Mouse (Mus musculus) layer of hippocampus, adult 9-11 months (tissue): ENCODE results near the gene Fads1.
A peak's percentile ranks its signal among the peaks of the same experiment; 100 is the strongest.

Experiments used
- DNase-seq: peaks from one replicate; pipeline ENCODE4 v3.0.0; 2022

The Fads1 gene

GRCm38 (mm10) chr19:10216101-10216500 is 33.4 kb downstream of the Fads1 start:
- DNase-seq, result no peak

- DNase-seq, result no peak
Observed at GRCm38 (mm10) chr19:10219108-10219507, 36.4 kb downstream of the Fads1 start.

GRCm38 (mm10) chr19:10219593-10219992 is 36.9 kb downstream of the Fads1 start:
- DNase-seq, result no peak

- no peak for DNase-seq
Observed at GRCm38 (mm10) chr19:10221585-10221984, 38.9 kb downstream of the Fads1 start.

GRCm38 (mm10) chr19:10222656-10223055 is 40.0 kb downstream of the Fads1 start:
- DNase-seq, result no peak

GRCm38 (mm10) chr19:10223561-10223960 is 40.9 kb downstream of the Fads1 start:
- no peak for DNase-seq

GRCm38 (mm10) chr19:10224637-10225453 is 42.2 kb downstream of the Fads1 start:
- no peak for DNase-seq

- no peak for DNase-seq
Observed at GRCm38 (mm10) chr19:10225767-10226166, 43.1 kb downstream of the Fads1 start.

GRCm38 (mm10) chr19:10231016-10231415 is 48.3 kb downstream of the Fads1 start:
- DNase-seq, result no peak

GRCm38 (mm10) chr19:10231871-10232270 is 49.2 kb downstream of the Fads1 start:
- DNase-seq, result no peak

GRCm38 (mm10) chr19:10232327-10233017 is 49.8 kb downstream of the Fads1 start:
- peak; percentile 89 for DNase-seq

GRCm38 (mm10) chr19:10235784-10236565 is 53.3 kb downstream of the Fads1 start:
- DNase-seq, result no peak

GRCm38 (mm10) chr19:10238477-10238876 is 55.8 kb downstream of the Fads1 start:
- DNase-seq, result no peak

- DNase-seq, result no peak
Observed at GRCm38 (mm10) chr19:10239419-10239818, 56.7 kb downstream of the Fads1 start.

GRCm38 (mm10) chr19:10239975-10240653 is 57.4 kb downstream of the Fads1 start:
- DNase-seq, result no peak

- DNase-seq, result peak; percentile 69
Observed at GRCm38 (mm10) chr19:10240654-10241305, 58.1 kb downstream of the Fads1 start, which contains the start of gene Myrf. TSS of gene Myrf (minus strand) at chr19:10240748.

- DNase-seq, result peak; percentile 83
Observed at GRCm38 (mm10) chr19:10242916-10243315, 60.2 kb downstream of the Fads1 start.

- DNase-seq, result peak; percentile 71
Observed at GRCm38 (mm10) chr19:10244183-10244582, 61.5 kb downstream of the Fads1 start.
